Mouse (Mus musculus): ENCODE results near the gene Brd3os. TPM values are rescaled to one million over a fixed set of nuclear protein-coding genes. Genes with fewer than 3 reads are reported as not detected.

Brd3os gene
- 7.0 and 8.1 TPM in 2 replicates for polyA plus RNA-seq (2014; fragmentation: Nextera tagmentation; extraction: Ambion mirVana)

GRCm38 (mm10) chr2:27441767-27442707 is at the start of gene Brd3os:
Brd3os (plus strand) TSS chr2:27442324.
- peak within 1 kb of the TSS; percentile 55 for H3K4me3 ChIP-seq (ENCODE audit: low read depth, low read length)
- no peak for TF ChIP-seq CTCF (IDR thresholded peaks at IDR 0.05; ENCODE audit: low read depth)
- no peaks in the 10 kb centered on the region for H3K27me3 ChIP-seq (ENCODE audit: insufficient read depth, low read length)
- ATAC-seq (ENCODE audit: insufficient read depth) (peak; percentile 90), DNase-seq (peak; percentile 99)
- H3K4me1 ChIP-seq (ENCODE audit: insufficient read depth) = peaks cover 5% of the 10 kb centered on the region; the same call in 1 of the 2 replicates
- H3K4me2 ChIP-seq = peak within 1 kb of the TSS; percentile 84
- WGBS = 1% methylated on average over 36 of the region's 36 CpGs
- peak within 1 kb of the TSS; percentile 73 for H3K27ac ChIP-seq (ENCODE audit: low read depth)
- peaks cover 26% of the 10 kb centered on the region for H3K36me3 ChIP-seq (ENCODE audit: insufficient read depth)
- peak within 1 kb of the TSS; percentile 59 for H3K9ac ChIP-seq
- H3K9me3 ChIP-seq (ENCODE audit: low read depth, low read length) = no peaks in the 10 kb centered on the region

DNA sequence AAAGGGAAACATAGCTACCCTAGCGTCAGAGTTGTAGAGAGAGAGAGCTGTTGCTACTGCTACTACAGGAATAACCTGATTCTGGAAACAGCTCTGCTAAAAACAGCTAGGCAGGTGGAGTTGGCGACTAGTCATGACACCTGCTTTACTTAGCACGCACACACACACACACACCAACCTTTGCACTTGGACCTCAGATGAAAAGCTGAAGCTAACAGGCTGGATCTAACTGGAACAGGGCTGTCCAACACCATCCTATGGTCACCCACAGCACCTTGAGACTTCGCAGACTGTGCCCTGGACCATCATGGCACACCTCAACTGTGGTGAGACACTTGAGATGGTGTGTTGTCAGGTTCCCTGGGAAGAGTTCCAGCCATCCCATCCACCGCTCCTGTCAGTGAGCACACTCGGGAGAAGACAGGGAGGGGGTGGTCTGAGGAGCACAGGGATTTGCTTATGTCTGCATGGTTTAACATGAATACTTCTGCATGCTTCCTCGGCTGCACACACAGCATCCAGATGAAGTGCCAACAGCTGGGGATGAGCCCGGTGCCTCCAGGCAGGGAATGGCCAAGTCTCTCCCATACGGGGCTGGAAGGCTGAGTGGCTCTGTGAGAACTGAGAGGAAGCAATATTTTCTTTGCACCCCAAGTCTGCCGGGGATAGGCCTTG is 47.8 kb upstream of the Brd3os start:
- no peaks in the 10 kb centered on the region for H3K36me3 ChIP-seq (ENCODE audit: insufficient read depth)
- no peak overlapping the region for H3K4me2 ChIP-seq
- ATAC-seq (ENCODE audit: insufficient read depth) = no peak
- no peak overlapping the region for H3K4me3 ChIP-seq (ENCODE audit: low read depth, low read length)
- TF ChIP-seq CTCF (IDR thresholded peaks at IDR 0.05; ENCODE audit: low read depth) = no peak
- no peak overlapping the region for H3K9ac ChIP-seq
- no peaks in the 10 kb centered on the region for H3K27me3 ChIP-seq (ENCODE audit: insufficient read depth, low read length)
- H3K27ac ChIP-seq (ENCODE audit: low read depth) = no peak overlapping the region
- DNase-seq = no peak
- peaks cover 28% of the 10 kb centered on the region for H3K4me1 ChIP-seq (ENCODE audit: insufficient read depth)
- 67% methylated on average over 10 of the region's 10 CpGs for WGBS
- peaks cover 2% of the 10 kb centered on the region; the same call in 1 of the 2 replicates for H3K9me3 ChIP-seq (ENCODE audit: low read depth, low read length)

GRCm38 (mm10) chr2:27396656-27397440 is 45.3 kb upstream of the Brd3os start:
- DNase-seq = no peak
- H3K9ac ChIP-seq = no peak overlapping the region
- 0 out of 2 replicates have a peak, but pooled peaks cover 5% of the 10 kb centered on the region for H3K4me1 ChIP-seq (ENCODE audit: insufficient read depth)
- H3K27me3 ChIP-seq (ENCODE audit: insufficient read depth, low read length) = no peaks in the 10 kb centered on the region
- ATAC-seq (ENCODE audit: insufficient read depth) = no peak
- 57% methylated on average over 17 of the region's 17 CpGs for WGBS
- H3K36me3 ChIP-seq (ENCODE audit: insufficient read depth) = no peaks in the 10 kb centered on the region
- H3K4me2 ChIP-seq = no peak overlapping the region
- peaks cover 3% of the 10 kb centered on the region; the same call in 1 of the 2 replicates for H3K9me3 ChIP-seq (ENCODE audit: low read depth, low read length)
- no peak overlapping the region for H3K27ac ChIP-seq (ENCODE audit: low read depth)
- TF ChIP-seq CTCF (IDR thresholded peaks at IDR 0.05; ENCODE audit: low read depth) = no peak
- H3K4me3 ChIP-seq (ENCODE audit: low read depth, low read length) = no peak overlapping the region

- ATAC-seq (ENCODE audit: insufficient read depth) (no peak), DNase-seq (no peak)
- no peak for TF ChIP-seq CTCF (IDR thresholded peaks at IDR 0.05; ENCODE audit: low read depth)
- 92% methylated on average over 2 of the region's 2 CpGs for WGBS
- Histone ChIP-seq H3K9me3 (ENCODE audit: low read depth, low read length) (peaks cover 3% of the 10 kb centered on the region; the same call in 1 of the 2 replicates), H3K36me3 (ENCODE audit: insufficient read depth) (no peaks in the 10 kb centered on the region), H3K27ac (ENCODE audit: low read depth) (no peak overlapping the region), H3K4me1 (ENCODE audit: insufficient read depth) (peaks cover 18% of the 10 kb centered on the region), H3K27me3 (ENCODE audit: insufficient read depth, low read length) (no peaks in the 10 kb centered on the region), H3K9ac (no peak overlapping the region), H3K4me2 (no peak overlapping the region), H3K4me3 (ENCODE audit: low read depth, low read length) (no peak overlapping the region)
These were observed 42.0 kb upstream of the Brd3os start for GRCm38 (mm10) chr2:27400083-27400482.

GRCm38 (mm10) chr2:27401544-27401943 is 40.6 kb upstream of the Brd3os start:
- ATAC-seq (ENCODE audit: insufficient read depth) (no peak), DNase-seq (no peak)
- 76% methylated on average over 2 of the region's 2 CpGs for WGBS
- no peaks in the 10 kb centered on the region for H3K27me3 ChIP-seq (ENCODE audit: insufficient read depth, low read length)
- peaks cover 3% of the 10 kb centered on the region; the same call in 1 of the 2 replicates for H3K9me3 ChIP-seq (ENCODE audit: low read depth, low read length)
- H3K27ac ChIP-seq (ENCODE audit: low read depth) = no peak overlapping the region
- H3K36me3 ChIP-seq (ENCODE audit: insufficient read depth) = no peaks in the 10 kb centered on the region
- no peak overlapping the region for H3K4me2 ChIP-seq
- H3K4me1 ChIP-seq (ENCODE audit: insufficient read depth) = peaks cover 25% of the 10 kb centered on the region
- no peak overlapping the region for H3K9ac ChIP-seq
- H3K4me3 ChIP-seq (ENCODE audit: low read depth, low read length) = no peak overlapping the region
- TF ChIP-seq CTCF (IDR thresholded peaks at IDR 0.05; ENCODE audit: low read depth) = no peak

DNA sequence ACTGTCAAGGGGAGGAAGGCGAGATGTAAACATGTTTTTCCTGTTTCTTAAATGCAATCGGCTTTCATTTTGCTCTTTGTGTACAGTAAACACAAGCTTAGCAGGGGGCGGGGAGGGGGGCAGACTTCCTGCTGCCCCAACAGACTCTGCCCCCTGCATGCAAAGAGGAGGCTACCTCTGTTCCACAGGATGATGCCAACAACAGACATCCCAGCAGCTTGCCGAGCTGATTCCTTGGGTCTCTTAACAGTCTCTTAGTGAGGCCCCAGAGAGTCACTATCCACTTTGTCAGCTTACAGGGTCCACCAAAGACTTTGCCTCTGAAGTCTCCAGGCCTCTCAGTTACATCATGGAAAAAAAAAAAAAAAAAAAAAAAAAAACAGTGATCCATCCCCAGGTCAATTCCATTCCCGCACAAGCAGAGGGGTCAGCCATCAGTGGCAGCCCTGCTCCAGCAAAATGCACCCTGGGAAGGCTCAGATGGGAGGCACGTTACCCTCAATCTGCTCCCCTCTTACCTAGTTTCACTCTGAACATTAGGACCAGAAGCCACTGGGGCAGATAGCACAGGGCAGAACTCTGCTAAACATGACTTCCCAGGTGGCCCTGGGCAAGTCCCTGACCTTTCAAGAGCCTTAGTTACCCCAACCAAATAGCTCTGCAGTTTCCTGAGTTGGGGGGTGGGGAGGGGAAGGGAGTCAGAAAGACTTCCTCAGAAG is 37.6 kb upstream of the Brd3os start:
- no peak for TF ChIP-seq CTCF (IDR thresholded peaks at IDR 0.05; ENCODE audit: low read depth)
- no peak overlapping the region for H3K4me2 ChIP-seq
- H3K9ac ChIP-seq = no peak overlapping the region
- H3K4me1 ChIP-seq (ENCODE audit: insufficient read depth) = peaks cover 23% of the 10 kb centered on the region
- no peak; the same call in 1 of the 2 replicates for ATAC-seq (ENCODE audit: insufficient read depth)
- WGBS = 41% methylated on average over 6 of the region's 6 CpGs
- H3K27ac ChIP-seq (ENCODE audit: low read depth) = 0 out of 2 replicates have a peak overlapping the region, but pooled peaks have one; percentile 9
- no peaks in the 10 kb centered on the region for H3K27me3 ChIP-seq (ENCODE audit: insufficient read depth, low read length)
- no peaks in the 10 kb centered on the region for H3K9me3 ChIP-seq (ENCODE audit: low read depth, low read length)
- no peaks in the 10 kb centered on the region for H3K36me3 ChIP-seq (ENCODE audit: insufficient read depth)
- no peak for DNase-seq
- no peak overlapping the region for H3K4me3 ChIP-seq (ENCODE audit: low read depth, low read length)
